Mouse (Mus musculus): Measurements from ENCODE around the gene Gm10282. TPM values are rescaled to one million over a fixed set of nuclear protein-coding genes. Genes with fewer than 3 reads are reported as not detected.

Gene Gm10282
- total RNA-seq, 2 experiments from 2014 or later = 18.5 to 18.7 TPM

GRCm38 (mm10) chr8:72298928-72299327 is 6.1 kb downstream of the Gm10282 start:
- DNase-seq = no peak

- DNase-seq = no peak
Measured at GRCm38 (mm10) chr8:72296561-72296960, 8.5 kb downstream of the Gm10282 start.

- peak; percentile 86 for DNase-seq
Measured at GRCm38 (mm10) chr8:72295679-72296078, 9.4 kb downstream of the Gm10282 start.

GRCm38 (mm10) chr8:72295125-72295524 is 9.9 kb downstream of the Gm10282 start:
- DNase-seq = no peak

GRCm38 (mm10) chr8:72293309-72293708 is 11.8 kb downstream of the Gm10282 start:
- DNase-seq = no peak

GRCm38 (mm10) chr8:72291104-72291503 is 14.0 kb downstream of the Gm10282 start:
- no peak for DNase-seq

- DNase-seq = no peak
Measured at GRCm38 (mm10) chr8:72289051-72289450, 16.0 kb downstream of the Gm10282 start.

GRCm38 (mm10) chr8:72285285-72285684 is 19.8 kb downstream of the Gm10282 start:
- no peak for DNase-seq

GRCm38 (mm10) chr8:72281634-72282033 is 23.4 kb downstream of the Gm10282 start:
- peak; percentile 57 for DNase-seq

GRCm38 (mm10) chr8:72279151-72279550 is 25.9 kb downstream of the Gm10282 start:
- no peak for DNase-seq

GRCm38 (mm10) chr8:72277244-72277643 is 27.8 kb downstream of the Gm10282 start:
- no peak for DNase-seq

GRCm38 (mm10) chr8:72273807-72274206 is 31.3 kb downstream of the Gm10282 start:
- no peak for DNase-seq

GRCm38 (mm10) chr8:72273111-72273770 is 31.8 kb downstream of the Gm10282 start:
- DNase-seq = no peak

- DNase-seq = peak; percentile 79
Measured at GRCm38 (mm10) chr8:72272361-72272760, 32.7 kb downstream of the Gm10282 start.

GRCm38 (mm10) chr8:72271691-72272090 is 33.4 kb downstream of the Gm10282 start:
- no peak for DNase-seq

- no peak for DNase-seq
Measured at GRCm38 (mm10) chr8:72271051-72271660, 33.9 kb downstream of the Gm10282 start.

GRCm38 (mm10) chr8:72270606-72271005 is 34.5 kb downstream of the Gm10282 start:
- DNase-seq = no peak

GRCm38 (mm10) chr8:72268356-72268755 is 36.7 kb downstream of the Gm10282 start:
- DNase-seq = peak; percentile 68

- DNase-seq = no peak
Measured at GRCm38 (mm10) chr8:72267106-72267505, 38.0 kb downstream of the Gm10282 start.

GRCm38 (mm10) chr8:72266671-72267070 is 38.4 kb downstream of the Gm10282 start:
- DNase-seq = no peak

- DNase-seq = peak; percentile 40
Measured at GRCm38 (mm10) chr8:72265342-72265741, 39.7 kb downstream of the Gm10282 start.

- peak; percentile 46 for DNase-seq
Measured at GRCm38 (mm10) chr8:72263451-72263850, 41.6 kb downstream of the Gm10282 start.

GRCm38 (mm10) chr8:72262756-72263155 is 42.3 kb downstream of the Gm10282 start:
- peak; percentile 74 for DNase-seq

GRCm38 (mm10) chr8:72261872-72262271 is 43.2 kb downstream of the Gm10282 start:
- peak; percentile 57 for DNase-seq
